Mouse (Mus musculus) heart, adult 11 months (tissue): Measurements from ENCODE around the gene Cpped1.
A peak's percentile ranks its signal among the peaks of the same experiment; 100 is the strongest.

Experiments
- DNase-seq: peaks from one replicate; pipeline ENCODE4 v3.0.0; 2022

Cpped1 gene

DNA sequence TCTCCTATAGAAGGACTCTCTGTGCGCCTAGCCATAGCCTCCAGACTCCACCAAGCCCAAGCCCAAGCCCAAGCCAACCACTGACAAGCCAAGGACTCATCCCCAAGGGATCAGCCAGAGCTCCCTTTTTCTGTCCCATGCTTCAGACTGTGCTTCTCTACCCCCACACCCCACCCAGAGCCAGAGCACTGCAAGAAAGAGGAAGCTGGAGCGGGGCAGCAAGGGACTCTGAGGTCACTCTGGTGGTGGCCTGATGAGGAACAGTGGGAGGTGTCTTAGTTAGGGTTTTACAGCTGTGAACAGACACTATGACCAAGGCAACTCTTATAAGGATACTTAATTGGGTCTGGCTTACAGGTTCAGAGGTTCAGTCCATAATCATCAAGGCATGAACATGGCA lies 65.8 kb downstream of the Cpped1 start:
- peak; percentile 84 for DNase-seq

- DNase-seq = no peak
Measured at GRCm38 (mm10) chr16:11833474-11833873, 75.8 kb downstream of the Cpped1 start.

DNA sequence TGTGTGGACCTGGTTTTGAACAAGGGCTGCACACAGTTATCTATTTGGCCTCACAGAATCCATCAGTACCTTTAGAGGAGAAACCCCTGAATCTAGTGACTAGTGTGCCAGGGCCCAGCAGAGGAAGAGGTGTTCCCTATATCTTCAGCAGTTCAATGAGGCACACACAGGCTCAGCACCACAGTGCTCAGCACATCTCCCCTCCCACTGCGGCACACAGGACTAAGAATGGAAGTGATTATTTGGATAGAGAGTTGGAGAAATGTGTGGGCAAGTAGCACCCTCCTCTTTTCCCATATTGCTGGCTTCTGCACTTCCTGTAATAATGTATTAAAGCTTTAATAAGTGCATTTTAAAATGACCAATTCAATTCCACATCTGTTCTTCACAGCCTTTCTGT lies 80.4 kb downstream of the Cpped1 start:
- no peak for DNase-seq

DNA sequence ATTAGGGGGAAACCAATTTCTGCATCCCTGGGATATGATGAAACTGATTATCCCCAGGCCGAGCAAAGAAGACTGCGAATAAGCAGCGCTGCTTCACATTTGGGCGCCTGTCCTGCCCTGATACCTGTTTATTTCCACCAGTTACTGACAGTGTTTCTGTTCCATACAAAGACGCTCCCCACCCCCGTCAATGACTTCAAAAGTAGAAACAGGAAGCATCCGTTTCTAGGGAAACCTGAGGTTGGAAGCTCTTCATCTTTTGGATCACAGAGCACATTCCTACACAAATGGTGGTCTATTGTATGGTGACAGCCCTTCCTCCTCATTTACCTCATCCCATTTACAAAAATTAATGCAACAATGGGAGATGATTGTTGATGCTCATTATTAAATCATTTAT lies 84.4 kb downstream of the Cpped1 start:
- no peak for DNase-seq

DNA sequence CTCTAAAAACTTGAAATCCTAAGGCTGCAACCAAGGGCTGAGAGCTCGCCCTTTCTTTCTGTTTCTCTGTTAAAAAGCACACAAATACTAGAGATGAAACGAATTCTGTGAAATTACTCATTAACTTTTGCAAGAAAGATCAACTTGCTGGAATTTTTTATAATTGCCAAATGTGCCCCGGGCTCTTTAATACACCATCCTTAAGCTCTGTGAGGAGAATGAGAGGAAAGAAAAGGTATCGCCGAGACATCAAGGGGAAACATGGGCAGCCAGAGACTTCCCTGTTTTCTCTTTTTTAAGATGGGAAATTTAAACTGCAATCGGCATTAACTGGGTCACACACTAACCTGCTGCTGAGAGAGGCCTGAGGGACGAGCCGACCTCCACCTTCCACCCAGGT lies 84.9 kb downstream of the Cpped1 start:
- no peak for DNase-seq

DNA sequence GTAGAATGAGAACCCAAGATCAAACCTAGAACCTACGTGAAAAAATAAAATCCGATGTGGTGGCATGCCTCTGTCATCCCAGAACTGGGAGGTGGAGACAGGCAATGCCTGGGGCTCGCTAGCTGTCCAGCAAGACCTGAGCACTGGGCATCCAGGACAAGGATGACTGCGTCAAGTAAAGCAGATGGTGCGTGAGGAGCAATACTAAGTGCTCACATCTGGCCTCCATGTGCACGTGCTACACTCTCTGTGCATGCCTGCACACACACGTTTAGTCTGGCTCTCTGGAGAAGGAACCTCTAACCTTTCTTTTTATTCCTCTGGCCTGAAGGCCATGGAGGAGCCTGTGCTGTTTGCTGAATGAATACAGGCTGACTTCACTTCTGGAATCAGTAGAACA lies 88.5 kb downstream of the Cpped1 start:
- DNase-seq = no peak

DNA sequence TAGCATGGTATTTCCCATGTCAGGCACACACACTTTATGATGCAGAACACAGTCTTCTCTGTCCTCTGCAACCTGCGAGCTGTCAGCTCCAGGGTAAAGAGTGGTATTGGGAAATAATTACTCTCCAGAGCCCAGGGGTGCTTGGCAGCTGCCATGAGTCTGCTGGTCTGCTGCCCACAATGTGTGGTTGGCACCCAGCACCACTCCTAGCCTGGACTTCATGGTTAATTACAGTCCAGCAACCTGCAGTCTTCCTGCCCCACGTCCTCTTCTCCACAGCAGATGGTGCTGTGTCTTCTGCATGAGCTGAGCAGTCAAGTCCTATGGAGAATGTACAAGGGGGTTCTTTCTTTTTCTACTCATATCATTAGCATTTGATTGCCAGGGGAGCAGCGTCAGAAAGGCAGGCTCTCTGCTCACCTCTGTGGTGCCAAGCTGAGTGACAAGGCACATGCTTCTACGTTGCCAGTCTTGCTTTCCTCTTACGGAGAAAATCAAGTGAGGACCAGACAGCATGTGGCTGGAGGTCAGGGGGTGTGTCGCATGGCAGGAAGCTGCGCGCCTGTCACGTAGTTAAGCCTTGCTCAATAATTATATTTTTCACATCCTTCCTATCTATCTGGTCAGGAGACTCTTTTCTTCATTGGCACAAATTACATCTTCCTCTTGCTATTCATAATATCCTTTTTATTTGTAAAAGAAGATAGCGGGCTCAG lies 94.2 kb downstream of the Cpped1 start:
- DNase-seq = peak; percentile 93

DNA sequence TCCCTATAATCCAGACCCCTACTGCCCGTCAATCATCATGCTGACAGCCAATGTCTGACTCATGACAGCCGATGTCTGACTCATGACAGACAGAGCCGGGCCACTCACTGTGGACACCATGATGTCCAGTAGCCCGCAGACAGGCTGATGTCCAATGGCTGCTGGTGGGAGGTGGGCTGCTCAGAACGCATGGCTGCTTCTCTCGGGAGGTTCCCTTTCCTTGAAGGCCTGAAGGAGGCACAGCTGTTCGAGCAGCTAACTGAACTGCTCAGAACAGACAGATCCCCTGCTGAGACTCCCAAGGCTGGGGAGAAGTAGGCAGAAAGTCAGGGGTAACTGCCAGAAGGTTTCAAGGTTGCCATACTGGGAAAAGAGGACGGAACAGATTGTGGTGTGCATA lies 97.1 kb downstream of the Cpped1 start:
- no peak for DNase-seq

- DNase-seq = no peak
Measured at GRCm38 (mm10) chr16:11809615-11810014, 99.6 kb downstream of the Cpped1 start.

GRCm38 (mm10) chr16:11801960-11802539 lies 107.2 kb downstream of the Cpped1 start:
- peak; percentile 89 for DNase-seq

DNA sequence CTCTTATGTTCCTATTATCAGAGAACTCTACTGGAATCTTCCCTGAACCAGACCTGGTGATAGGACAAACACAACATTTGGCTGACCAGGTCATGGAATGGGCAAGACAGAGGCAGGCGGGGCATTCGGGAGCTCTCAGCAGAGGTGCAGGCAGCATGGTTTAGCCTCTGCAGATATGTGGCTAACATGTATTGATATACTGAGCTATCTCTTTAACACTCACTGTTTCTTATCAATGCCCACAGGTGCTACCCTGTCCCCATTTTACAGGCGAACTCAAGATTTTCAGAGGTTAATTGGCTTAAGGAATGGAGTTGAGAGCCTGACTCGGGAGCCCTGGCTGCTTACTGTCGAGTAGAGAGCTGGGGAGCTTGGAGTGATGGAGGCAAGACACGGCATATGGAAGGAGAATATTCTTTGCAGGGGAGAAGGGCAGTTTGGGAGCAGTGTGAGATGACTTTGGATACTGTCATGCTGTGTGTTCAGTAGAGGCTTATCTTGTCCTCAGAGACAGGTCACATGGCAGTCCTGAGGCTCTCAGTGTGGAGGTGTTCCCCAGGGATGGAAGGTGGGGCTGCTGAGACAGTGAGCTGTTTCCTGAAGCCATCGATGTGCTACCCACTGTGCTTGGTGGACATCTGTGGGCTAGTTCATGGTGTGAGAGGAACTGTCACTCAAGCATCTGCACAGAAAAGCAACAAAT lies 113.3 kb downstream of the Cpped1 start:
- DNase-seq = no peak

- no peak for DNase-seq
Measured at GRCm38 (mm10) chr16:11794628-11795027, 114.6 kb downstream of the Cpped1 start.

DNA sequence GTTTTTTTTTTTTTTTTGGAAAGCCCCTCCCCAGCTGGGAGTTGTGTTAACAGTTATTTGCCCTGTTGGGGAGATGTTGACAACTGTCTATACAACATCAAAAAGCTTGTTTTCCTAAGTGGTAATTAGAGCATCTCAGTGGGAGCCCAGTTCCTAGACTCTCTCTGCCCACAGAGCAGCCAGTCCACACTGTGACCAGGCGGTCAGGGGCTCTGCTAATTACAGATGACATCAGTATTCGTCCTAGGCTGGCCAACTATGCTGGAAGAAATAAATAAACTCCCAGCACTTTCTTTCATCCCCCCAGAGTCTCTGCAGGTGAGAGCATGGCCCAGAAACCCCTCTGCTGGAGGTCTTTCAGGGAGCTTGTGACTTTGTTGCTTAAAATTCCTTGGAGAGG lies 115.9 kb downstream of the Cpped1 start:
- no peak for DNase-seq

- no peak for DNase-seq
Measured at GRCm38 (mm10) chr16:11790476-11790875, 118.8 kb downstream of the Cpped1 start.

- peak; percentile 70 for DNase-seq
Measured at GRCm38 (mm10) chr16:11785806-11786205, 123.4 kb downstream of the Cpped1 start.

DNA sequence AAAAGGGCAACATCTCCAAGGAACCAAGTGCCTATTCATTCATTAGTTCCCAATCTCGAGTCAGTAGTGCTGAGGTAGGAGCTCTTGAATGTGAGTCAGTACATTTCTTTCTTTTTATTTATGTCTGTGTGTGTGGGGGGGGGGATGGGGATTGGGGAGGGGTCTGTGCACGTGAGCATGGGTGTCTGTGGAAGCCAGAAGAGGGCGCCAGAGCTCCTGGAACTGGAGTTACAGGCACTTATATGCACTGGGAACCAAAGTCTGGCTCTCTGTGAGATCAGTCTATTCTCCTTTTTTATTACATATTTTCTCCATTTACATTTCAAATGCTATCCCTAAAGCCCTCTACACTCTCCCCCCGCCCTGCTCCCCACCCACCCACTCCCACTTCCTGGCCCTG lies 124.9 kb downstream of the Cpped1 start:
- no peak for DNase-seq

DNA sequence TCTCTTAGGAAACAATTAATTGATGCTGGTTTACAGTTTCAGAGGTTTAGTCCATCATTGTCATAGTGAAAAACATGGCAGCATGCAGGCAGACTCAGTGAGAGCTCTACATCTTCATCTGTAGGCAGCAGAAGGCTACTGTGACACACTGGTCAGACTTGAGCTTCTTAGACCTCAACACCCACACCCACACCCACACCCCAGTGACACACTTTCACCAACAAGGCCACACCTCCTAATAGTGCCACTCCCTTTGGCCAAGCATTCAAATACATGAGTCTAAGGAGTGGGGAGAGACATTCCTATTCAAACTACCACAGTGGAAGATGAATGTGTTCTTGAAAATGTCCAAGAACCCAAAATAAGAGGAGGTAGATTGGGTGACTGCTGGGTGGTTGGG lies 125.9 kb downstream of the Cpped1 start:
- peak; percentile 67 for DNase-seq

DNA sequence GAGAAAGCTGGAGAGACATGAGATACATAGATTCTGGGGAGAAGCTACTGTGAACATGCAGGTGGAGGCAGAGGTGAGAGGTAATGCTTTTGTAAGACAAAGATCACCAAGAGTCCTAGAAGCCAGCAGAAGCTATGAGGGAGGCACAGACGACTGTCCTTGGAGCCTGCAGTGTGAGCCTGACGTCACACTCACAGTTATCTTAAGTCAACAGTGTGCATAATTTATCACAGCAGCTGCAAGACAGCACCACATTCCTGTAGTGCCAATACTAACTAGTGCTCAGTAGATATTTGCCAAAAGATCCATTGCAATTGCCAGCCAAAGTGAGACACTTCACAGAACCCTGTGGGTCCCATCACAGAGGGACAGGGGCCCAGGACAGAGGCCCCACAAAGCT lies 127.2 kb downstream of the Cpped1 start:
- no peak for DNase-seq

DNA sequence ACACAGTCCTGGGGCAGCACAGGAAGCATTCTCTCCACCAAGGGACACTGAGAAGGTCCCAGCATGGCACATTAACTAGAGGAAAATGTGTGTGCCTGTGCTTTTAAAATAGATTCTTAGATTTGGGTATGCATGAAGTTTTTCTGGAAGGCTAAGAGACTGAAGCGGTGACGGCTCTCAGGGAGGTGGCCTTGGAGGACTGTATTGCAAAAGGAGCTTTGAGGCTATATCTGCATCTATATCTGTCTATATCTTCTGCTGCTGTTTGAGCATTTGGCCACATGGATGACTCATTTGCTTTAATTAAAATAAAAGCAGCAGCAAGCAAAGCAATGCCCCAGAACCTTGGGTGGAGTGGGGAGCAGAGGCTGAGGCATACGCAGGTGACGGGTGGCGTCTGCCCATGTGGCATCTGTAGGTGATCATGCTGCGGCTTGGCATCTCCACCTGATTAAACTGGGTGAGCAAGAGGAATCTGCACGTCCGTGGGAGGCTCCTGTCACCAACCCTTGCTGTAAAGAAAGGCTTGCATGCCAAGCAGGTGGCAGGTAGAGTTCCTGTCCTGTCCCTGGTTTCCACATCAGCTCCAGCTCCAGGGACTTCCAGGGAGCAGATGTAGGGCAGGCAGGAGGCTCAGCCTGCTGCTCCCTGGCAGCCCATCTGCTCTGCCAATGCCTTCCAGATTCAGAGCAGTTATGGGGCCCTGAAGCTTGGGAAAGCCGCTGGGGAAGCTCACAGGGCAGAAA lies 130.4 kb downstream of the Cpped1 start:
- DNase-seq = no peak

DNA sequence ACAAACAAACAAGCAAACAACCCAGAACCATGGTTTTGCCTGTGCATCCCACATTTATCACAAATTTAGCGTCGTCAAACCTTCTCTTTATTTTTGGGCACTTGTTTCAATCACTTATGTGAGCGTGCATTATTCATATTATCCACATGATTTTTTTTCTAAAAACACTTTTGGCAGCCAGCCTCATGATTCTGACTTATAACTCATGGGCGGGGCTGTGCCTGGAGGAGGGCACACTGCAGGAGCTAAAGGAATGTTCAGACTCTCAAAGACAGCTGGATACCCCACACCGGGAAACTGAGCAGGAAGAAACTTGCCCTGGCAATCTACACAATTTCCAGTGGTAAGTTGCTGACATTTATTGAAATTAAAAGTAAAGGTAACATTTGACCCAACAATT lies 131.1 kb downstream of the Cpped1 start:
- DNase-seq = peak; percentile 68

DNA sequence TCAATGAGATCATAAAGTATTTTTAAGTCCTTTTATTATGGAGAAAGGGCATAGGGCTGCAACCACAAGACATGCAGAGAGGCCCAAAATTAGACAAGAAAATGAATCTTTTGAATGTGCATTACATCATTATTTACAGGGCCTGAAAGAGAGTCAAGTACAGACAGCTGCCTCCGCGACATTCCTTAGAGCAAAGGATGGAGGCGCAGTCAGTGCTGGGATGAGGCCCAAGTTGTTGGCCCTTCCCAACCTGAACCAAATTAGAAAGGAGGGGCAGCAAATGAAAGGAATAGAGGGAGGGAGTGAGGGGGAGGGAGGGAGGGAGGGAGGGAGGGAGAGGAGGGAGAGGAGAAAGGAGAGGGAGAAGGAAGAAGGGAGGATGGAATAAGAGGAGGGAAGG lies 132.7 kb downstream of the Cpped1 start:
- peak; percentile 76 for DNase-seq

DNA sequence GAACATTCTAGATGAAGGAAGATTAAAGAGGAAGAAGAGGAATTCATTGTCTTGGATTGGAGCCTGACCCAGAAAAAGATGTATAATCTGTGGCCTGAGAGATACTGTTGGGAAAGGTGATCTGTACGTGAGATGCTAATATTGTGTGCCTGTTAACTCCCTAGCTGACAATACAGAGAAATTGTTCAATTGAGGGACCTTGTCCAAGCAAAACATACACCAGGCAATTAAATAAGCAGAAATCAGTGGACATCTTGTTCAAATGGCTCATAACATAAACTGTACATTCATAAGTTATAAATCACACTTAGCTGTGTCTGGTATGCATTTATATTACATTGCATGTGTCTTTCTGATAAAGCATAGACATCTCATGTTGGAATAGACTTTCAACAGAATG lies 134.9 kb downstream of the Cpped1 start:
- no peak for DNase-seq

DNA sequence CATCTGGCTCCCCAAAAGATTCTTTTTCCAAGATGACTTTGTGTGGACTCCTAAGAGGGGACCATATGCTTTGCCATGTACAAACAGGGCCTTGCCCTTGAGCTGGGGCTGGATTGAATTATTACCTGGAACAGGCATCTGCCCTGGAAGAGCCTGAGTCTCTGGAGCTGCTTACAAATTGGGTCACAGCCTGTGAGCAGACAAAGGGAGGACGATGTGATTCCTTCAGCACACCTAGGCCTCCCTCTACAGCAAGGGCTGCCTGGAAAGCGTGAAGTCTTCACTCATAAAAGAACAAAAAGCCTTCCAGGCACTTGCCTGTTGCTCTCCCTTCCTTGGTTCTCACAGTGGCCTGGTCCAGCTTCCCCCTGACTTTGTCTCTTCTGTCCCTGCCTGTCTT lies 136.9 kb downstream of the Cpped1 start:
- no peak for DNase-seq

- no peak for DNase-seq
Measured at GRCm38 (mm10) chr16:11757951-11758350, 151.3 kb downstream of the Cpped1 start.
